Mouse (Mus musculus) adrenal gland, postnatal 36 days (tissue): Measurements from ENCODE around the gene Ube2f. TPM values are rescaled to one million over a fixed set of nuclear protein-coding genes. Genes with fewer than 3 reads are reported as not detected.
A peak's percentile ranks its signal among the peaks of the same experiment; 100 is the strongest.

Source experiments
- DNase-seq, 2 experiments: peaks; one replicate each; pipeline ENCODE4 v3.0.0; 2021; ENCODE audit warnings: mixed read lengths in 1 of 2
- total RNA-seq, 2 experiments: library from RNA; stranded (reverse); gene quantifications; 2 replicates each; pipeline ENCODE4 v1.2.3; 2021

Gene Ube2f
- total RNA-seq, 2 experiments from 2014 or later = 72.8 to 94.6 TPM

- no peak for DNase-seq
Measured at GRCm38 (mm10) chr1:91235395-91235794, 14.7 kb upstream of the Ube2f start.

GRCm38 (mm10) chr1:91237676-91238075 is 12.4 kb upstream of the Ube2f start:
- DNase-seq = no peak

DNA sequence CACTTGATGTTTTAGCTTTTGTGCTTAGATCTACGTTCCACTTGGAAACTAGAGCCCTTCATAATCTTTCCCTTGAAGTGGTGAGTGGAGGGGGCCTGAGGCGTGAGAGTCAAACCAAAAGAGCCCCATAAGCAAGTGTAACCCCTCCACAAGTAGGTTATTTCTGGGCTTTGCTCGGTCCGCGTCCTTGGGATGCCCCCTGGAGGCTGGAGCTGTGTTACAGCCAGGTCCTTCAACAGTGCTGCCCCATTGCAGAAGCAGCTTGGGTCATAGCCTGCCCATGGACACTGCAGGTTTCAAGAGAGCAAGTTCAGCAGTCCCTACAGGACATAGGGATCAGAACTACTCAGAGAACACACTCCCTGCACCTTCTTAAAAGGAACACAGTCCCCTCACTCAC is 11.0 kb upstream of the Ube2f start:
- peak; percentile 62 to 73 for DNase-seq

DNA sequence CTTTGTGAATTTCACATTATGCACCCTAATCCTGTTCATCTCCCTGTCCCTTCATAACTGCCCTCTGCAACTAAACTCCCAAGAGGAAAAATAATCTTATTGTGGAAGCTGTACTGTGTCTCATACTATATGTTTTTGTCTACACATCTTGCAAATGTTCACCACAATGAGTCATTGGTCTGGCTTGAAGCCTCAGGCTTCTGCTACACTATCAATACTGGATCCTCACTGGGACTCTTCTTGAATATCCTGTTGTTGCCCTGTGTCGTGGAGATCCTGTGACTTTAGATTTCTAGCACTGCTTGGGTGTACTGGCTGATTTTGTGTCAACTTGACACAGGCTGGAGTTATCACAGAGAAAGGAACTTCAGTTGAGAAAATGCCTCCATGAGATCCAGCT is 10.3 kb upstream of the Ube2f start:
- DNase-seq = no peak

DNA sequence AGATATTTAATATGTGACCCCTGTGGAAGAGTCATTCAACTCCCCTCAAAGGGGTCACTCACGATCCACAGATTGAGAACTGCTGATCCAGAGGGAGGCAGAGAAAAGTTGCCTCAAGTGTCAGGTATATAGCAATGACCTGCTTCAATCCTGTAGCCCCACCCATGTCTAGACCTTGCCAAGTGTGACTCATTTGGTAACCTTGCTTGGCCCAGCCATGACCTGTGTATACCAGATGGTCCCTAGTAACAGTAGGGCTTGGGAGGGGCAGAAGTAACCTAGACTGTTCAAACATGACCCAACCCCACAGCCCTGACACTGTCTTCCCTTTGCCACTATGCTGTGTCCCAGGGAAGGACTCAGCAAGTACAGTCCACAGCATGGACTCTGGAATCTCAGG is 9.4 kb upstream of the Ube2f start:
- DNase-seq = peak; percentile 63 to 72

- DNase-seq = no peak
Measured at GRCm38 (mm10) chr1:91241249-91241648, 8.9 kb upstream of the Ube2f start.

DNA sequence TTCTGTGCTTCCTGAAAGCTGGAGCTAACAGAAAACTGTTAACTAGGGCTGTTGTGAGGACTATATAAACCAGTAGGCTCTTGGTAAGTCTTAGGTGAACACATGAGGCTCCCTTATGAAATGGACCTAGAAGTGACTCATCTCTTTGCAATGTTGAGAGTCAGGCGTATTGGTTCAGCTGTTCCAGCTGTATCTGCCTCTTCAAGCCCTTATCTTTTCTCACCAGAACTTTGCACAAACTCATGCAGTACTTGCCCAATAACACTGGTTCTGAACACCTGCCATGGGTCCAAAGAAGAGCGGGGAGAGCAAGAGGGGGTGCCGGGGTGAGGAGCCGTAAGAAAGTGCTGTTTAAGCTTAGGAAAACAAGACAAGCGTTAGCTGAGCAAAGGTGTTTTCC is 1.9 kb upstream of the Ube2f start:
- no peak for DNase-seq

- no peak for DNase-seq
Measured at GRCm38 (mm10) chr1:91248970-91249369, 1.1 kb upstream of the Ube2f start.

GRCm38 (mm10) chr1:91250415-91251147 is 477 bp downstream of the Ube2f start:
- peak; percentile 56 to 62 for DNase-seq

DNA sequence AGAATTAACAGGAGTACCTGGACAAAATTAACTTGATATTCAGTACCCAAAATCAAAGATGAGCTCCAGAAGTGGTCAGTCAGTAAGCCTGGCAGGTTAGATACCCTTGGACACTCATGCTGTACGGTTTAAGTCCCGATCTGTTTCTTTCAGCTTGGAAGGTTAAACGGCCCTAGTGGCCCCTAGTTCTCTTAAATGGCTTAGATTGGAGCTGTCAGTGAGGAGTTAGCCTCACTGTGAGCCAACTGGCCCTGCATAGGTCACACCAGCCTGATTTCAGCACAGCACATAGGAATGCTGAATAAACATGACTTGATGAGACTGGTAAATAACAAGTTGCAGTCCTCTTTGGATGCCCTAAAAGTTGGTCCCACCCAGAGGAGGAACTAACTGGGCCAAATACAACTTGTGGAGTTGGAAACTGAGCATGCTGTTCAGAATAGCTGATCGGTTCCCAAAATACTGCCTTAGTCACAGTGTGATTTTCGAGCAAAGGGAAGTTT is 1.1 kb downstream of the Ube2f start:
- DNase-seq = no peak

- peak in 1 of 2 experiments; percentile 25 for DNase-seq
Measured at GRCm38 (mm10) chr1:91251927-91252326, 1.8 kb downstream of the Ube2f start.

- no peak for DNase-seq
Measured at GRCm38 (mm10) chr1:91257918-91258317, 7.8 kb downstream of the Ube2f start.

GRCm38 (mm10) chr1:91259794-91260193 is 9.7 kb downstream of the Ube2f start:
- DNase-seq = no peak

DNA sequence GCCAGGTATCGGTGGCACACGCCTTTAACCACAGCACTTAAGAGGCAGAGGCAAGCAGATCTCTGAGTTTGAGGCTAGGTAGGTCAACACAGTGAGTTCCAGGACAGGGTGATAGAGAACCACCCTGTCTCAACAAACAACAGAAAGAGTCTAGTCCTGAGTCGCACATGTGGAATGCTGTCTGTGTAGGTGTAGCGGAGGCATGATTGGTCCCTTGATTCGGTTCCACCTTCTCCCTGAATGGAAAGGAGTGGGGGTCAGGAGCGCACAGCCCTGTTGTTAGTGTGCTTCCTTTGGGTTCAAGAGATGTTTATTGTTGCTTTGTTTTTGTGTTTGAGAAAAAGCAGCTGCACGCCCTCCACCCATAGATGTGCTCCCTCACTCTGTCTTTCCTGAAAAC is 12.4 kb downstream of the Ube2f start:
- DNase-seq = no peak

DNA sequence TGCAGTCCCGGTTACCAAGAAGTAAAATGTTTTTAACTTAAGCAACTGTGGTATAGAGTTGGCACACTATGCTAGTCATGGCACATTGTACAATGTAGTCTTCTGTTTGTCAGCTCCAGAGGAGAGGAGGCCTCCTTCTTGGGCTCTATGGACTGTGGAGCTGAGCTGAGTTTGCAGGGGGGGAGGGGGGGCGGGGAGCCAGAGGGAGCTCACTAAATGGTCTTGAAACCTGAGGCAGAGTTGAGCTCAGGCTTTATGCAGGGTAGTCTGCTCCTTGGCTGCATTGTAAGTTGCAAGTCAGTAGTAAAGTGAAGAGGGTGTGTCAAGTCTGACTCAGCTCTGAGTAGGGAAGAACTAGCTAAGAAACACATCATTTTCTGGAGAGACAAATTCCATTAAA is 22.2 kb downstream of the Ube2f start:
- no peak for DNase-seq

DNA sequence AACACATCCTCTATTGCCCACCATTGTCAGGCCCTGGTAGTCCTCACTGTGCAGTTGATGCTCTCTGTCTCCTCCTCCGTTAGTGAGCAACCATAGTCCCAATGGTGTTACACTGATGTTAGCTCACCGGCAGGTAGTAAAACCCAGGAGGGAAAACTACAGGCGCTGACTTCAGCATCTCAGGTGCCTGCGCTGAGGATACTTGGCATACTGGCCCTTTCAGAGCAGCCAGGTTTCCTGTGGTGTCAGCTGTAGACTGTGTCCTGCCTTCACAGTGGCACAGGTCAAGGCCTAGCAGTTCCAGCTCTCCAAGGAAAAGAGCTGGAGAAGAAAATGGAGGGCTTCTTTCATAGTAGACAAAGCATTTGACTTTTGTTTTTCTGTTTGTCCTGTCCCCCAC is 26.5 kb downstream of the Ube2f start:
- DNase-seq = no peak

- DNase-seq = no peak
Measured at GRCm38 (mm10) chr1:91277480-91277879, 27.4 kb downstream of the Ube2f start.

GRCm38 (mm10) chr1:91278410-91279119 is 28.5 kb downstream of the Ube2f start:
- DNase-seq = no peak

DNA sequence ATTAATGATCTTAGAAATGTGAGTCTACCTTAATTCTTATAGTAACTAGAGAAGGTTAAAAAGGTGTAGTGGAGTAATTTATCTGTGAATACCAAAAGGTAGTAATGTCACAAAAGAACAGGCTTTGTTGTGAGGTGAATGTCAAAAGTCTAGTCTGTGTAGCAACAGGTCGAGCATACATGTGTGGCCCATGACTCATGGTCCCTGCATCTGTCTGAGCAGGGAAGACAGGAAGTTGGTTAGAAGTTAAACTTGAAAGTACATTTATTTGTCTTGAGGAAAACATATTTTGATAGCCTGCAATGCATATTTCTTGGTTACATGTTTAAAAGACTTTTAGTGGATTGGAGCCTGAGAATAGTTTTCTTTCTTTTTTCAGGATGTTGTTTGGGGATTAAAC is 29.0 kb downstream of the Ube2f start:
- no peak for DNase-seq

DNA sequence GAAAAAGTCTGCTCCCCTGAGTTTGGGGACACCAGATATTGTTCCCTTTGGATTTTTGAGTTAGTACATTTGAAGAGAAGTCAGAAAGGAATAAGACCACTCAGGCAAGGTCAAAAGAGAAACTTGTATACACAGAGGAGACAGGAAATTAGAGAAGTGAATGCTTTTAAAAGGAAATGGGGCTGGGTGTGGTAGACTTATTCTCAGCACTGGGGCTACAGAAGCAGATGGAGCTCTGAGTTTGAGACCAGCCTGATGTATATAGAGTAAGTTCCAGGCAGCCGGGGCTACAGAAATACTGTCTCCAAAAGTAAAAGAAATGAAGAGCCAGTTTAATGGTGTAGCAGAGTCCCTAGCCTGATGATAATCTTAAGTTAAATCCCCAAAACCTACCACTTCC is 32.5 kb downstream of the Ube2f start:
- no peak for DNase-seq

- no peak for DNase-seq
Measured at GRCm38 (mm10) chr1:91289375-91289774, 39.3 kb downstream of the Ube2f start.

DNA sequence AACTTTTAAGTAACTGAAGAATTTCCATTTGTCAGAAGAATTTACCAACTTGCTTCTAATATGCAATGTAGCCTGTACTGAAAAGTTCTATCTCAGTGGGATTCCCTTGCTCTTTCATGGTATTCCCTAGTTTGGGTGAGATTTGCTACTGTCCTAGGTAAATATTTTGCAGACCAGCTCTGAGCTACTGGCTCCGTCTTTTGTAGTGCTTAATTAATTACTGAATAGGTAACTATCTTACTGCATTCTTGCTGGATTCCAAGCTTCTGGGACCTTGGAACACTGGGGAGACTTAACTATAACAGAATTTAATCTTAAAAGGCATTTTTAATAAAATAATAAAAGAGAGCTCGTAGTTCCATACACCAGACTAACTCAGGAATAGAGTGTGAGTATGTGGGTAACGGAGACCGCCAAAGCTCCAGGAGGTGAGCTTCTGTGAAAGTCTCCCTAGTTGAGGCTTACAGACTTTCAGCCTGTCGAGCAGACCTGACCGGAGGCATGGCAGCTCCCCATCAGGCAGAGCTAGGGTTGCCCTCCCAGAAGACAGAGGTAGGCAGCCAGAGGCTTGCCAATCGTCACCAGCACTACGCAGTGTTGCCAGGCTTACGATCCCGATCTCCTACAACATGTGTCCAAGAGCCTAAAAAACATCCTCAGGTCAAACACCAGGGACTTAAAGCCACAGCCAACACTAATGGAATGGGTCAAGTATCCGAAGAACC is 42.2 kb downstream of the Ube2f start:
- DNase-seq = no peak

- no peak for DNase-seq
Measured at GRCm38 (mm10) chr1:91295544-91295943, 45.4 kb downstream of the Ube2f start.
